Mouse (Mus musculus): ENCODE results near the gene Pard6b.
"Not testable (repeated sequence)": the region's sequence is repeated elsewhere in the genome, so short reads cannot be mapped to it uniquely, and the experiment has no call there.

Gene Pard6b

DNA sequence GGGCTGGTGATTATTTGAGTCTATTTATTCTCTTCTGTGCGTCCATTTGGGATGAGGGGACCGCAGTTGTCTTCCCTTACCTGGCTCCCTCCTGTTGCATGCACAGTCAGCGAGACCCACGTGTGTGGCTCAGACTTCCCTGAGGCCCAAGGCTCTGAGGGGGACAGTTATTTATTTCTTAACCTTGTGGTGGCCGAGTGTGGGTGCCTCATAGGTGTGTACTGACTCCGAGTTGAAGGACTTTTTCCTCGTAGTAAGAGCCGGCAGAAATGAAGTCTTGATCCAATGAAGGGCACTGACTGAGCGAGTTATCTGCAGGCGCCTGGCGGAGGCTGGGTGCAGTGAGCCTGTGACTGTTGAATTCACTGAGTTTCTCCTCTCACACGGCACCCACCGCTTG lies 19.2 kb downstream of the Pard6b start:
- DNase-seq (ENCODE audit: low spot score in 2 of 2): no peak

DNA sequence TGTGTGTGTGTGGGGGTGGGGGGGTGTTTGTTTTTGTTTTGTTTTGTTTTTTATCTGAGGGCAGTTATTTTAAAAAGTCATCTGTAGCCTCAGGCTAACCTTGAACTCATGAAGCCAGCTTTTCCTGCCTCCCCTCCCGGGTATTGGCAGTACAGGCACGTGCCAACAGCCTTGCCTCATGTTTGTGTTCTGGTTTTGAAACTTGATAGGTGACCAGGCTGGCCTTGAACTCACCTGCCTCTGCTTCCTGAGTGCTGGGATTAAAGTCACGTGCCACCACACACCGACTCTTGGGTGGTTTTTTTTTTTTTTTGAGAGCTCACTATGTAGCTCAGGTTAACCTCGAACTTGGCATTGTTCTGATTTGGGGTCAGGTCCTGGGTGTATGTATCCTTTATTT lies 21.0 kb downstream of the Pard6b start:
- no peak for DNase-seq (ENCODE audit: low spot score in 2 of 2)

DNA sequence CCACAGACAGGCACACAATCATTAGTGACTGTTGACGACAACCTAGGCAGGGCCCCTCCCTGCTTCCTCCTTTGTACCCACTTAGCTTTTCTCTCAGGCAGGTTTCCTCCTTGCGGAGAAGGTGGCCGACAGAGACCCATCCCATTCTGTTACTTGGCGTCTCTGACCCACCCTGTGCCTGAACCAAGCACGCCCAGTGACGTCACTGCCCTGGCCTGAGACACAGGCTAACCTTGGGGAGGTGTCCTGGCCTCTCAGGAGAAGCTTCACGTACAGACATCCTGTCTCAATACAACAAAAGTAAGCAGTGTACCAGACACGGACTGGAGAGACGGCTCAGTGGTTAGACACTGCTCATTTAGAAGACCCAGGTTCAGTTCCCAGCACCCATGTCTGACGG lies 22.5 kb downstream of the Pard6b start:
- DNase-seq (ENCODE audit: low spot score in 2 of 2): no peak

GRCm38 (mm10) chr2:168104375-168105144 lies 23.8 kb downstream of the Pard6b start:
- no peak for DNase-seq (ENCODE audit: low spot score in 2 of 2)

GRCm38 (mm10) chr2:168105271-168105670 lies 24.5 kb downstream of the Pard6b start:
- DNase-seq (ENCODE audit: low spot score in 2 of 2): no peak

DNA sequence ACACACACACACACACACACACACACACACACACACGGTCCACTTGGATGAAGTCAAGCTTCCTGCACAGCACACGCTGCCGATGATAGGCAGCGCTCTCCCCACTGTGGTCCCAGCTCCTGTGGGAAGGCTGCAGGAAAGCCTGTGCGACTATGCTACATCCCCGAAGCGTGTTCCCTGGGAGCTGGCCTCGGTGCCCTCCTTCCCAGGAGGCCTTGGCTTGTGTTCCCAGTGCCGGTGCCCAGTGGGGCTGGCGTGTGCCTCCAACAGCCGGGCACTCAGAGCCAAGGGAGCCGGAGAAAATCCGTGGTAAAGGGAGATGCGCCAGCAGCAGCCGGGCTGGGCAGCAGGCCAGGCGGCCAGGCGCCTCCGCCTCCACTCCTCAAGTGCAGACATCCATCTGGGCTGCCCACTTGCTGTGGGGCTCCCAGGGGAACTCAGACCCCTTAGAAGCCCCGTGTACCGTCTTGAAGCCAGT lies 25.9 kb downstream of the Pard6b start:
- no peak for DNase-seq (ENCODE audit: low spot score in 2 of 2)

DNA sequence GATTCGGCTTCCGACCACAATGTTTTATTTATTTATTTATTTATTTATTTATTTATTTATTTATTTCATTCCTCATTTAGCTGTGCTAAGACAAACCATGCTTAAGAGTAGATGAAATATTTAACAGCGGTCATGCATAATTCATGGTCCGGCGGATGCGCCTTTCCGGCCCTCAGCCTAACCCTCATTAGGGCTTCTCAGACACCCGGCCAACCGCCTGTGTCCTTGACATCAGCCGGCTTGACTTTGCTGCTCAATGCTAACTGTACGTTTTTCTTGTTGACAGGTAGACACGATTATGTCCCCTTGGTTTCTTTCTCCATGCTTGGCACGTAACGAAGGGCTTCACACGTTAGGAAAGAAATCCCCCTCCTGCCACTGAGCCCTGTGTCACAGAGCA lies 26.6 kb downstream of the Pard6b start:
- no peak for DNase-seq (ENCODE audit: low spot score in 2 of 2)

- not testable (repeated sequence) for DNase-seq (ENCODE audit: low spot score in 2 of 2)
These were observed 27.1 kb downstream of the Pard6b start for GRCm38 (mm10) chr2:168107901-168108300.

DNA sequence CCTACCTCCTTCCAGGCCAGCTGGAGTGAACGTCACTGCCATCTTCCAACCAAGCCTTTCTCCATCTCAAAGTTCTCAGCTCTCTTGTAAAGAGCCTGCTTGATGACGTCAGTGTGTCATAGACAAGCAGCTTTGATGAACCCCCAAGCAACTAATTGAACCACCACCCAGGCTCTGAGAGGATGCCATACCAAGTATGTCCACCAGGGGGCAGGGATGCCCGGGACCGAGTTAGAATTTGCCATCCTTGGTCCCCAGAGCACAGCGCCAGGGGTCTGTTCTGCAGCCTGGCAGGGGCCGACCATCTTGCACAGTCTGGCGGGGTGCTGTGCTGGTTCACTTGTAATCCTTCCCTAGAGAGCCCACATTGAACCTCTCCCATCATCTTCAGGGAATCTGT lies 31.1 kb downstream of the Pard6b start:
- peak; percentile 36 to 37 for DNase-seq (ENCODE audit: low spot score in 2 of 2)

DNA sequence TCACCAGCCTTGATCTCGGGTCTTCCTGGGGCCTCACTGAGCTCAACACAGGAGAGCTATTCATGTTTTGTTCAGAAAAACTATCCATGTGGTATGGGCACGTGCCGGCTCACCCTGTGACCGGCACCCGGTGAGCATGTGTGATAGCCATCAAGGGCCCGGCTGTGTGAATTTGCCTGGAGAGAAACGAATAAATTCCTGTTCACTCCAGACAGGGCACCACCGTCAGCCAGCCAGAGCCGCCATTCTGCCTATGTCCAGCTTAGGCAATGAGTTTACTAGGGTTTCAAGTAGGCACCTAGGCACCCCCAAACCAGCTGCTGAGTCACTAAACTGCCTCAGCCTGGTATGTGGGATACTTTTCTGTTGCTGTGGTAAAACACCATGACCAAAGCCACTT lies 32.5 kb downstream of the Pard6b start:
- no peak for DNase-seq (ENCODE audit: low spot score in 2 of 2)

- no peak for DNase-seq (ENCODE audit: low spot score in 2 of 2)
These were observed 32.9 kb downstream of the Pard6b start for GRCm38 (mm10) chr2:168113692-168114091.

DNA sequence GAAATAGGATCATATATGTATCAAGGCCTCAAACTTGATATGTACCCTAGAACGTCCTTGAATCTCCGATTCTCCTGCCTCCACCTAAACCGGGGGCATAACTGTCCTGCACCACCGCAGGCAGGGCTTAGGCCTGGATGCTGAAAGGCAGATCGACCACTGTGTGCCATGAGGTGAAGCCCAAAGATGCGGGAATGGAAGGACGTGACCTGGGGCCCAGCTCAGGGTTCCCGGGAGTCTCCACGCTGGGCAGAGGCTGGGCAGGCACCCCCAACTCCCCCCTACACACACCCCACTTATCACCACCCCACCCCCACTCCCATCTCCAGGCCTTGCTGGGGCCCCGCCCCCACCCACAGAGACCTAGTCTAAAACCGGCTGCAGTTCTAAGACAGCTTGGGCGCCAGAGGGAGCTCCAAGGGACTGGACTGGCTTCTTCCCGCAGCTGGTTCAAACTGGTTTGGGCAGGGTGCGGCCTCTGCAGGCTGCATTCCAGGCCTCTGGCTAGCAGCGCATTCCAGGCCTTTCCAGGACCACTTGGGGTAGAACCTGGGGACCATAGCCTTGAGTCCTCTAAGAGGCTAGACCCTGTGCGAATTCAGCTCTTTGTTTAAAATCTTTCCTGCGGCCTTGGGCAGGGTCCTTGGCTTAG lies 34.0 kb downstream of the Pard6b start:
- no peak for DNase-seq (ENCODE audit: low spot score in 2 of 2)

DNA sequence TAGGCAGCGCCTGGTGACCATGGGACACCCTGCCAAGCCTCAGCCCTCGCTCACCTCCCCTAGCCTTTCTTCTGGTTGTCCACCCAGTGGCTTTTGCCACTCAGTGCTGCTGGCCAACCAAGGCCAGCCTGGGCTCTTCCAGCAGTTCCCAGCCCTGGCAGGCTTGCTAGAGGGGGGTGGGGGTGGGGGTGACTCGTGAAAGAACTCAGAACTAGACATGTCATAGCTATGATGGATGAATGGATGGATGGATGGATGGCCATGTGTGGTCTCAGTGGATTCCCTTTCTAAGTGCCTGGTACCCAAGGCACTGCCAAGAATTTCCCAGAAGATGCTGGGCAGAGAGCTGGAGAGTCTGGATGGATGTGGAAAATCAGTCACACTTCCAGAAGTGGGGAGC lies 35.0 kb downstream of the Pard6b start:
- DNase-seq (ENCODE audit: low spot score in 2 of 2): no peak

DNA sequence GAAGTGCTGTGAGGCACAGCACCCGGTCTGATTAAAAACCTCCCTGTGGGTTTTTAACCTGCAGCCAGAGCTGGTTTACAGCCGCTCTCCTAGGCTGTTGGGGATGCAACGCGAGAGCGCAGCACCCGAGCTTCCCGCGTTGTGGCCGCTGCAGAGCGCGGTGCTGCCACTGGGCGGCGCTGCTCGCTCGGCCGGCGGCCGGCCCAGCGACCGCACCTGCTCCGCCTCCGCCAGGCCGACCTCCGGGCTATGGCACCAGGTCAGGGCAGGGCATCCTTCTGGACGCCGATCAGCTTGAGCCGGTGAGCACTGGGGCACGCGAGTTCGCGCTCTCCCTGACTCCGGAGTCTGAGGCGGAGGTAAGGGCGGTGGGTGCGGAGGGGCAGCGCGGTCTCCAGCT lies 36.3 kb downstream of the Pard6b start:
- peak; percentile 34 to 36 for DNase-seq (ENCODE audit: low spot score in 2 of 2)

DNA sequence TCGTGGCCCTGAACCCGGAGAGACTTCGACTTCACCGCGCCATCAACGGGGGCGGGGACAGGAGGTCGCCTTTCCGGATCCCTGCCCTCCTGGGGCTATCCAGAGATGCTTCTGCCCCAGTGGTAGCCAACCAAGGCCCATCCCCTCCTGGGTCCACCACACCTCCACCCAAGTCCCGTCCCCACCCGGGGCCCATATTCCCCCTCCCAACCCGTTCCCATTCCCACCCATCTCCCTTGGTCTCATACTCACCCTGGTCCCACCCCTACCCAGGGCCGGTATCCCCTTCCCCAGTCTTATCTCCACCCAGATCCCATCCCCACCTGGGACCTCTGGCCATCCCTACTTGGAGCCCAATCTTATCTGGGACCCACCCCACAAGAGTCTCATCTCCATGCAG lies 36.7 kb downstream of the Pard6b start:
- no peak for DNase-seq (ENCODE audit: low spot score in 2 of 2)

GRCm38 (mm10) chr2:168117967-168118366 lies 37.2 kb downstream of the Pard6b start:
- DNase-seq (ENCODE audit: low spot score in 2 of 2): no peak

- DNase-seq (ENCODE audit: low spot score in 2 of 2): no peak
These were observed 37.7 kb downstream of the Pard6b start for GRCm38 (mm10) chr2:168118456-168118855.

GRCm38 (mm10) chr2:168119123-168119522 lies 38.3 kb downstream of the Pard6b start:
- peak; percentile 35 to 43 for DNase-seq (ENCODE audit: low spot score in 2 of 2)

GRCm38 (mm10) chr2:168120906-168121305 lies 40.1 kb downstream of the Pard6b start:
- no peak for DNase-seq (ENCODE audit: low spot score in 2 of 2)

DNA sequence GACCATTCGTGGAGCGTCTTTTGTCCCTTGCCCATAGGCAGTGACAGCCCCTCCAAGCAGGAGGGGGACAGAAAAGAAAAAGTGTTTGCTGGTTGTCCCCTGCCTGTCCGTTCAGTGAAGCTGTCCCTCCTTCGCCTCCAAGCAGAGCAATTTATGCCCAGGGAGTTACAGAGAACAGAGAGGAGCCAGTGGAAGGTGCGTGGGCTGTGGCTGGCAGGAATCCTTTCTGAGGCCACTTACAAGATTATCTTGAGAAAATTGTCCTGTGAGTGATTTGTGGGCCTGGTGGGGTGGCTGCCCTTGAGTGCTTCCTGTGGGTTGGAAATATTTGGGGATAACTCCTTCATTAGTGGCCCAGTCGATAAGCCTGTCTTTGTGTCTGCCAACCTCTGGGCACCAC lies 42.8 kb downstream of the Pard6b start:
- no peak for DNase-seq (ENCODE audit: low spot score in 2 of 2)

GRCm38 (mm10) chr2:168125288-168126089 lies 44.7 kb downstream of the Pard6b start:
- DNase-seq (ENCODE audit: low spot score in 2 of 2): no peak

DNA sequence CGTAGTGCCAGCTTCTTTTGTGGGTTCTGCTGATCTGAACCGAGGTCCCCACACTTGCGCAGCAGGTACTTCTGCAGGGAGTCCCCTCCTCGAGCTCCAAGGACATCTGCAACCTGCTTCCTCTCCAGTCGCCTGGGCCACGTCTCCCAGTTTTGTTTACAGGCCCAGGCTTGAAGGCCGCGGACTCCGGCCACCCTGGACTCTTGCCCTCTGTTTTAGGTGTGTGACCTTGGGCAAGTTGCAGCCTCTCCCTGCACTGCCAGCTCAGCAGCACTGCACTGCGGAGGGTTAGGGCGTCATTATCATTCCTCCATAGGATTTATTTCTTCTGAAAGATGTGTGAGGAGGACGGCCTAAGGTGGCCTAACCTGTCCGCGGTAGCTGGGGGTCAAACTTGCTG lies 47.0 kb downstream of the Pard6b start:
- DNase-seq (ENCODE audit: low spot score in 2 of 2): no peak
